Mouse (Mus musculus) myocyte (in vitro differentiated cells): ENCODE results near the gene Anks1. TPM values are rescaled to one million over a fixed set of nuclear protein-coding genes. Genes with fewer than 3 reads are reported as not detected.

ENCODE experiments used
- H3K27me3 ChIP-seq: one replicate; pipeline ENCODE4 v1.6.1; 2011; ENCODE audit not compliant: control insufficient read depth, insufficient read depth, insufficient read length
- H3K36me3 ChIP-seq: one replicate; pipeline ENCODE4 v1.6.1; 2011; ENCODE audit not compliant: control insufficient read depth, insufficient read depth
- H3K4me2 ChIP-seq: one replicate; pipeline ENCODE4 v1.6.1; 2011; ENCODE audit warnings: low read depth, control low read depth
- H3K4me3 ChIP-seq: one replicate; pipeline ENCODE4 v1.5.1; 2011; ENCODE audit warnings: mild to moderate bottlenecking, control low read depth, moderate library complexity
- H3K79me2 ChIP-seq: one replicate; pipeline ENCODE4 v1.6.1; 2011; ENCODE audit not compliant: control insufficient read depth, insufficient read depth
- H3ac ChIP-seq: one replicate; pipeline ENCODE4 v1.6.1; 2011; ENCODE audit not compliant: control insufficient read depth, insufficient read length
- CEBPB ChIP-seq: IDR thresholded peaks from 2 replicates; pipeline ENCODE4 v1.6.1; 2011; ENCODE audit warnings: mild to moderate bottlenecking, moderate library complexity; ENCODE audit not compliant: poor library complexity, insufficient read depth, severe bottlenecking
- E2F4 ChIP-seq: IDR thresholded peaks from one replicate; pipeline ENCODE4 v1.6.1; 2011; ENCODE audit warnings: mild to moderate bottlenecking, control low read depth, moderate library complexity; ENCODE audit not compliant: insufficient read depth
- MAX ChIP-seq: IDR thresholded peaks from one replicate; pipeline ENCODE4 v1.6.1; 2011; ENCODE audit warnings: low read depth, mild to moderate bottlenecking, control low read depth
- MYOD1 ChIP-seq, 3 experiments: IDR thresholded peaks; one replicate each; pipeline ENCODE4 v1.6.1; 2011; ENCODE audit warnings: control low read depth in 2 of 3, low read depth in 2 of 3, mild to moderate bottlenecking in 2 of 3, moderate library complexity in 1 of 3; ENCODE audit not compliant: insufficient read length in 2 of 3, control insufficient read depth in 1 of 3
- MYOG ChIP-seq, 3 experiments: IDR thresholded peaks; one replicate each; pipeline ENCODE4 v1.6.1; 2011; ENCODE audit warnings: control low read depth in 2 of 3, low read depth in 2 of 3, mild to moderate bottlenecking in 2 of 3; ENCODE audit not compliant: insufficient read length in 2 of 3, control insufficient read depth in 1 of 3, insufficient read depth in 1 of 3
- POLR2A ChIP-seq: IDR thresholded peaks from one replicate; pipeline ENCODE4 v1.6.1; 2011; ENCODE audit warnings: low read depth, mild to moderate bottlenecking, control low read depth, moderate library complexity; ENCODE audit not compliant: insufficient read length
- POLR2AphosphoS2 ChIP-seq: IDR thresholded peaks from one replicate; pipeline ENCODE4 v1.6.1; 2011; ENCODE audit warnings: low read depth, control low read depth; ENCODE audit not compliant: insufficient read length
- REST ChIP-seq: IDR thresholded peaks from one replicate; pipeline ENCODE4 v1.6.1; 2011; ENCODE audit warnings: mild to moderate bottlenecking, control low read depth, moderate library complexity; ENCODE audit not compliant: insufficient read depth, insufficient read length
- SRF ChIP-seq: IDR thresholded peaks from one replicate; pipeline ENCODE4 v1.6.1; 2011; ENCODE audit warnings: low read depth; ENCODE audit not compliant: control insufficient read depth, insufficient read length
- TCF12 ChIP-seq: IDR thresholded peaks from one replicate; pipeline ENCODE4 v1.6.1; 2011; ENCODE audit warnings: mild to moderate bottlenecking, control low read depth; ENCODE audit not compliant: poor library complexity, insufficient read depth, severe bottlenecking
- TCF3 ChIP-seq: IDR thresholded peaks from one replicate; pipeline ENCODE4 v1.6.1; 2011; ENCODE audit warnings: low read depth, control low read depth; ENCODE audit not compliant: insufficient read length
- USF1 ChIP-seq: IDR thresholded peaks from one replicate; pipeline ENCODE4 v1.6.1; 2011; ENCODE audit warnings: low read depth, mild to moderate bottlenecking, control low read depth, moderate library complexity
- polyA plus RNA-seq: library from polyadenylated mRNA; unstranded; fragments of >200 nt; fragmentation: generic; extraction: Trizol; gene quantifications from one replicate; pipeline ENCODE4 v1.2.1, GENCODE M21; 2012; ENCODE audit warnings: missing spikeins

The Anks1 gene
- polyA plus RNA-seq, 1 experiment, result 10.0 TPM

GRCm38 (mm10) chr17:27907512-27908205 is 1.4 kb upstream of the Anks1 start:
- Histone ChIP-seq H3ac (peak overlapping the region; percentile 38), H3K4me3 (peak overlapping the region; percentile 73), H3K79me2 (peaks cover 20% of the 10 kb centered on the region), H3K4me2 (peak overlapping the region; percentile 100), H3K27me3 (no peaks in the 10 kb centered on the region), H3K36me3 (peaks cover 9% of the 10 kb centered on the region)
- TF ChIP-seq TCF12, result no peak
- TF ChIP-seq MYOG (IDR thresholded peaks at IDR 0.05; ENCODE audit: control insufficient read depth in 1 of 3, insufficient read depth in 1 of 3, insufficient read length in 2 of 3, low read depth in 2 of 3), result no peak
- peak; percentile 88 for TF ChIP-seq POLR2AphosphoS2
- TF ChIP-seq REST, result no peak
- peak in 1 of 3 experiments; percentile 7 for TF ChIP-seq MYOD1 (IDR thresholded peaks at IDR 0.05; ENCODE audit: control insufficient read depth in 1 of 3, insufficient read length in 2 of 3, low read depth in 2 of 3)
- TF ChIP-seq CEBPB, result no peak
- TF ChIP-seq SRF, result peak; percentile 77
- peak; percentile 88 for TF ChIP-seq POLR2A

DNA sequence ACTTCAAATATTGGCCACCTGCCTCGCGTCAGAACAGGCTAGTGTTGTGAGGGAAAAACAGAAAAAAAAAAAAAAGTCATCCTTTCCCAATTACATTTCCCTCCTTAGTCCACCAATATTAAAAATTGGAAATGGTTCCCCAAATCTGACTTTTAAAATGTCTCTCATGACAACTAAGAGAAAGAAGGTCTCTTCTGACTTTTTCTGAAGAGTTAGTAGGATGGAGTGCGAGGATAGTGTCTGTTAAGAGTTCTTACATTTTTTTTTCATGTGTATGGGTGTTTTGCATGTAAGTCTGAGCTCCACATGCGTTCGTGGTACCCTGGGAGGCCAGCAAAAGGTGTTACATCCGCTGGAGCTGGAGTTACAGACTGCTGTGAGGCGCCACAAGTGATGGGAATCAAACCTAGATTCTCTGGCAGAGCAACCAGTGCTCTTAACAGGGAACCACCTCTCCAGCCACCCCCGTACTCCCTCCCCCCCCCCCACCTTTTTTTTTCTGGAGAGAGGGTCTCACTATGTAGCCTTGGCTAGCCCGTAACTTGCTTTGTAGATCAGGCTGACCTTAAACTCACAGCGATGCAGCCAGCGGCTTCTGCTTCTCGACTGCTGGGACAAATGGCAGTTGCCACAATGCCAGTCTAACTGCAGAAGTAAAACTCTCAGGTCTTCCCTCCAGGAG is 759 bp upstream of the Anks1 start:
- Histone ChIP-seq H3K4me2 (peak overlapping the region; percentile 100), H3K27me3 (no peaks in the 10 kb centered on the region), H3K4me3 (peak overlapping the region; percentile 73), H3K36me3 (peaks cover 4% of the 10 kb centered on the region), H3ac (peak overlapping the region; percentile 76), H3K79me2 (peaks cover 20% of the 10 kb centered on the region)
- TF ChIP-seq POLR2A, result no peak
- no peak for TF ChIP-seq TCF12
- TF ChIP-seq CEBPB, result no peak
- no peak for TF ChIP-seq REST
- no peak for TF ChIP-seq E2F4
- TF ChIP-seq MYOG (IDR thresholded peaks at IDR 0.05; ENCODE audit: control insufficient read depth in 1 of 3, insufficient read depth in 1 of 3, insufficient read length in 2 of 3, low read depth in 2 of 3), result no peak
- no peak for TF ChIP-seq TCF3
- TF ChIP-seq MYOD1 (IDR thresholded peaks at IDR 0.05; ENCODE audit: control insufficient read depth in 1 of 3, insufficient read length in 2 of 3, low read depth in 2 of 3), result no peak
- TF ChIP-seq POLR2AphosphoS2, result no peak
- TF ChIP-seq USF1, result no peak
- TF ChIP-seq SRF, result no peak
- no peak for TF ChIP-seq MAX

DNA sequence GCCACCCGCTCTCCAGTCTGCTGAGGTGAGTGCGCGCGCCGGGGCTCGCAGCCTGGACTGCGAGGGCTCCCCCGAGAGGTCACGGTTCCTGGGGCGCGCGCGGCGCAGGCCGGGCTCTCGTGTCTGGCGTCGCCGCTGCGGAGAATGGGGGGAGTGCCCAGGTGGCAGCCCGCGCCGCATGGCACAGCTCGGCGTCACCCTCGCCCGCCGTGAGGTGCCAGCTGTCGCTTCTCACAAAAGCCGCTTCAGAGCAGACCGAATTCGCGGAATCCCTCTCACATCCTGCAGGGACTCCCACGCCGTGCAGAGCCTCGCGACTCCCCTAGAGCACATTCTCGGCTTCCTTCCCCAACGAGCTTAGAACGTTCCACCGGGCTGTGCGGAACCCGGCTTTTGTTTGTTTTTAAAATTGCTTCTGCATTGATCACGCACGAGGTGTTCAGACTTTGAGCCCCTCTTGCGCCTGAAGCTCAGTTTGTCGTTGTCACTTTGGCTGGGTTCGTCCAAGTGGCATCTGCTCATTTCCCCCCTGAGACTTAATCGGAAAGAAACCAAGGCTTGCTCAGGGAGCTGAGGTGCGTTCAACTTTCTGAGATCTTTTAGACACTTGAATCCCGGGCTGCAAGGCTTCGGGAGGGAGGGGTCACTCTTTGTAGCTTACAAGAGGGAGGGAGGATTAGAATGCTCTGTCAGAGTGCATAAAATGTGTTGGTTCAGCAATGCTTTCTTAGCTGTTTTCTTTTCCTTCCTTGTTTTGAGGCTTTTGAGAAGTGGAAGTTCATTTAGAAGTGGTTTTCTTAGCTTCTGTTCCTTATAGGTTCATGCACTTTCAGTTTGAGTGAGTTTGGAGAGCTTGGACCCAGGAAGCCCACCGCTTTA is 755 bp downstream of the Anks1 start, which contains the start of gene Taf11:
Gene Taf11, minus strand, starts transcription at position 223 of the 879 bp plus-strand sequence.
- TF ChIP-seq POLR2AphosphoS2 (no peak), TCF12 (no peak), MYOG (IDR thresholded peaks at IDR 0.05; ENCODE audit: control insufficient read depth in 1 of 3, insufficient read depth in 1 of 3, insufficient read length in 2 of 3, low read depth in 2 of 3) (peak in 2 of 3 experiments; percentile 58 to 61), E2F4 (no peak), MYOD1 (IDR thresholded peaks at IDR 0.05; ENCODE audit: control insufficient read depth in 1 of 3, insufficient read length in 2 of 3, low read depth in 2 of 3) (peak in 2 of 3 experiments; percentile 49 to 59), TCF3 (no peak), SRF (no peak)
- H3K79me2 ChIP-seq, result peaks cover 20% of the 10 kb centered on the region

DNA sequence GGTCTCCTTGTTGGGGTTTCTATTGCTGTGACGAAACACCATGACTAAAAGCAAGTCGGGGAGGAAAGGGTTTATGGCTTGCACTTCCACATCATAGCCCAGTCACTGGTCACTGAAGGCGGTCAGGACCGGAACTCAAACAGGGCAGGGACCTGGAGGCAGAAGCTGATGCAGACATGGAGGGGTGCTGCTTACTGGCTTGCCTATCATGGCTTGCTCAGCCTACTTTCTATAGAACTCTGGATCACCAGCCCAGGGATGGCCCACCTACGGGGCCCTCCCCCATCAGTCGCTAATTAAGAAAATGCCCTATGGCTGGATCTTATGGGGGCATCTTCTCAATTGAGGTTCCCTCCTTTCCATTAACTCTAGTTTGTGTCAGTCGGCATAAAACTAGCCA is 2.3 kb downstream of the Anks1 start:
- H3K4me3 ChIP-seq, result no peak overlapping the region
- peaks cover 17% of the 10 kb centered on the region for H3K79me2 ChIP-seq
- H3K27me3 ChIP-seq, result no peaks in the 10 kb centered on the region
- H3K36me3 ChIP-seq, result no peaks in the 10 kb centered on the region
- no peak for TF ChIP-seq TCF12
- no peak for TF ChIP-seq REST
- TF ChIP-seq POLR2A, result no peak
- no peak for TF ChIP-seq MAX
- no peak for TF ChIP-seq CEBPB
- TF ChIP-seq USF1, result no peak
- no peak for TF ChIP-seq MYOD1 (IDR thresholded peaks at IDR 0.05; ENCODE audit: control insufficient read depth in 1 of 3, insufficient read length in 2 of 3, low read depth in 2 of 3)
- no peak for TF ChIP-seq E2F4
- no peak for TF ChIP-seq TCF3
- TF ChIP-seq POLR2AphosphoS2, result no peak
- TF ChIP-seq MYOG (IDR thresholded peaks at IDR 0.05; ENCODE audit: control insufficient read depth in 1 of 3, insufficient read depth in 1 of 3, insufficient read length in 2 of 3, low read depth in 2 of 3), result no peak
- TF ChIP-seq SRF, result no peak
- no peak overlapping the region for H3K4me2 ChIP-seq
- H3ac ChIP-seq, result no peak overlapping the region

More for the DNA sequence above, 755 bp downstream of the Anks1 start, which contains the start of gene Taf11:
- H3K36me3 ChIP-seq, result no peaks in the 10 kb centered on the region
- H3ac ChIP-seq, result peak within 1 kb of the TSS; percentile 76
- H3K27me3 ChIP-seq, result no peaks in the 10 kb centered on the region
- H3K4me2 ChIP-seq, result peak within 1 kb of the TSS; percentile 100
- peak within 1 kb of the TSS; percentile 73 for H3K4me3 ChIP-seq
